Mouse (Mus musculus): ENCODE results near the gene Cngb1. TPM values are rescaled to one million over a fixed set of nuclear protein-coding genes. Genes with fewer than 3 reads are reported as not detected.
A peak's percentile ranks its signal among the peaks of the same experiment; 100 is the strongest.

Cngb1 gene
- polyA plus RNA-seq, 1 experiment from 2014 or later = 0.66 TPM

DNA sequence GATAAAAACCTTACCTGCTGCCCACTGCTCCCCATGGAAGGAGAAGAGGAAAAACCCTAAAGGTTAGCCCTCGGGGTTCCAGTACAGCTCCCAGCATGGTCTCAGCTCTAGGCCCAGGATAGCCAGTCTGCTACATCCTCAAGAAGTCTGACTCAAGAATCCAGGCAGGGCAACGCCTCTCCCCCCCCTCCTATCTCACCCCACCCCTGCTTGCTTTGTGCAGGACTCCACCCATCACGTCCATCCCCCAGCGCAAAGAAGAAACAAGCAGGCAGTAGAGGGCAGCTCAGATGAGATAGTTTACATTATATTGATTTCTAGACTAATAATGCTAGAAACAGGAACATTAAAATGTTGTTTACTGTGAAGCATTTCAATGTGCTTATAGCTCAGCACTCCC, 34.5 kb downstream of the Cngb1 start:
- 37% methylated on average over 4 of the region's 4 CpGs for WGBS
- H3K9ac ChIP-seq (ENCODE audit: low read length) = no peak overlapping the region
- no peak for ATAC-seq (replicated peaks; ENCODE audit: extremely low read depth, insufficient read depth, low FRiP score)

DNA sequence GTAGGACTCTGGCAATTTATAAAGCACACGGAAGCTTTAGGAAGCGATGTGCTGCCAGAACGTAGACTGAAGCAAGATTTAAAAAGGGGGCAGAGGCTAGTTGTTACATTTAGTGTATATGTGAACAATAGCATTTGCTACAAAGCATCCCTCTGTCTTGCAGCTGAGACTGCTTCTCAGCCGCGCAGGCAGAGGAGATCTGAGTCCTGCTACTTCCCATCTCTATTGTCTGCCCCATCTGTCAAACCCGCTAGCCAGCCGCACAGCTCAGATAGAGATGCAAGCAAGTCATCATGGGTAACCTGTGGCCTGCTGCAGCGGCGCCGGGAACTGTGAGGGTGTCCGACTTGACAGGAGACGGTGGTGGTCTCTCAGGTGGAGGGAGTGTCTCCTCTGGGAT, 35.9 kb downstream of the Cngb1 start:
- H3K4me1 ChIP-seq (ENCODE audit: control insufficient read depth, insufficient read depth, low read length) = no peaks in the 10 kb centered on the region
- no peaks in the 10 kb centered on the region for H3K27me3 ChIP-seq (ENCODE audit: control insufficient read depth, insufficient read depth, low read length)
- no peak overlapping the region for H3K9ac ChIP-seq (ENCODE audit: low read length)
- H3K4me3 ChIP-seq (ENCODE audit: low read length) = no peak overlapping the region
- no peaks in the 10 kb centered on the region for H3K36me3 ChIP-seq (ENCODE audit: control insufficient read depth, insufficient read depth)
- WGBS = 75% methylated on average over 12 of the region's 12 CpGs
- no peaks in the 10 kb centered on the region for H3K9me3 ChIP-seq (replicated peaks; ENCODE audit: control insufficient read depth, low read length)
- no peak overlapping the region for H3K27ac ChIP-seq (ENCODE audit: low read length)
- no peak for ATAC-seq (replicated peaks; ENCODE audit: extremely low read depth, insufficient read depth, low FRiP score)
- H3K4me2 ChIP-seq (ENCODE audit: low read depth, low read length) = no peak overlapping the region

More for the DNA sequence above, 34.5 kb downstream of the Cngb1 start:
- Histone ChIP-seq H3K4me3 (ENCODE audit: low read length) (no peak overlapping the region), H3K36me3 (ENCODE audit: control insufficient read depth, insufficient read depth) (no peaks in the 10 kb centered on the region), H3K27me3 (ENCODE audit: control insufficient read depth, insufficient read depth, low read length) (no peaks in the 10 kb centered on the region), H3K4me2 (ENCODE audit: low read depth, low read length) (no peak overlapping the region), H3K27ac (ENCODE audit: low read length) (no peak overlapping the region), H3K9me3 (replicated peaks; ENCODE audit: control insufficient read depth, low read length) (no peaks in the 10 kb centered on the region), H3K4me1 (ENCODE audit: control insufficient read depth, insufficient read depth, low read length) (no peaks in the 10 kb centered on the region)

DNA sequence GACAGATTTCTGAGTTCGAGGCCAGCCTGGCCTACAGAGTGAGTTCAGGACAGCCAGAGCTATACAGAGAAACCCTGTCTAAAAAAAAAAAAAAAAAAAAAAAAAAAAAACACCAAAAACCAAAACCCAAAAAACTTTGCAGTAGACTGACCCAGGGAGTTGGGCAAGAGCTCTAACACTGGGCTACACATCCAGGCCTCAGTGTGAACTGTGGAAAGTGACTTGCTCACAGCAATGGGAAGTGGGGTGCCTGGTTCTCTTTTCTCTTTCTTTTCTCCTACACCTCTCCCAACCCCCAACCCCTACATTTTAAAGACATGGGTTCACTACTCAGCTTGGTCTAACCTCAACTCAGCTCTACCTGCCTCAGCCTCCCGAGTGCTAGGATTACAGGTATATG, 44.2 kb downstream of the Cngb1 start:
- Histone ChIP-seq H3K9me3 (replicated peaks; ENCODE audit: control insufficient read depth, low read length) (no peaks in the 10 kb centered on the region), H3K27me3 (ENCODE audit: control insufficient read depth, insufficient read depth, low read length) (no peaks in the 10 kb centered on the region), H3K36me3 (ENCODE audit: control insufficient read depth, insufficient read depth) (no peaks in the 10 kb centered on the region), H3K4me3 (ENCODE audit: low read length) (no peak overlapping the region), H3K27ac (ENCODE audit: low read length) (no peak overlapping the region), H3K4me1 (ENCODE audit: control insufficient read depth, insufficient read depth, low read length) (no peaks in the 10 kb centered on the region), H3K4me2 (ENCODE audit: low read depth, low read length) (no peak overlapping the region), H3K9ac (ENCODE audit: low read length) (no peak overlapping the region)
- ATAC-seq (replicated peaks; ENCODE audit: extremely low read depth, insufficient read depth, low FRiP score) = no peak
- WGBS = 84% methylated on average over 2 of the region's 2 CpGs

DNA sequence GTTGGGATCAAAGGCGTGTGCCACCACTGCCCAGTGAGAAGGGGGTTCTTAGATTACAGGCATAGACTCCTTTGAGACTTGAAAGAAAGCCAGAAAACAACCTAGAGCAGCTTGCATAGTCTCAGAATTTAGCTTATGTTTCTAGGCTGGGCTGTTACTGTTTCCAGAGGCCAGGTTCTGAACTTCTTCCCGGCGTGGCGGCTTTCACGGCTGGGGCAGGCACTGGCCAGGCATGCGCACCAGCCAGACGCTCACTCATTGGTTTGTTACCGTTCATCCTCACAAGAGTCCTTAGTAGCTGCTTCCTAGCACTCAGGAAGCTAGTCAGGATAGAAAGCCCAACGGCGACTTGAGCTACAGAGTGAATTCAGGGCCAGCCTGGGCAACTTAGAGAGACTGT, 50.8 kb downstream of the Cngb1 start:
- H3K4me3 ChIP-seq (ENCODE audit: low read length) = no peak overlapping the region
- H3K9ac ChIP-seq (ENCODE audit: low read length) = no peak overlapping the region
- no peaks in the 10 kb centered on the region for H3K4me1 ChIP-seq (ENCODE audit: control insufficient read depth, insufficient read depth, low read length)
- 84% methylated on average over 10 of the region's 10 CpGs for WGBS
- H3K4me2 ChIP-seq (ENCODE audit: low read depth, low read length) = no peak overlapping the region
- no peaks in the 10 kb centered on the region for H3K27me3 ChIP-seq (ENCODE audit: control insufficient read depth, insufficient read depth, low read length)
- no peaks in the 10 kb centered on the region for H3K9me3 ChIP-seq (replicated peaks; ENCODE audit: control insufficient read depth, low read length)
- no peak overlapping the region for H3K27ac ChIP-seq (ENCODE audit: low read length)
- H3K36me3 ChIP-seq (ENCODE audit: control insufficient read depth, insufficient read depth) = no peaks in the 10 kb centered on the region
- ATAC-seq (replicated peaks; ENCODE audit: extremely low read depth, insufficient read depth, low FRiP score) = no peak

DNA sequence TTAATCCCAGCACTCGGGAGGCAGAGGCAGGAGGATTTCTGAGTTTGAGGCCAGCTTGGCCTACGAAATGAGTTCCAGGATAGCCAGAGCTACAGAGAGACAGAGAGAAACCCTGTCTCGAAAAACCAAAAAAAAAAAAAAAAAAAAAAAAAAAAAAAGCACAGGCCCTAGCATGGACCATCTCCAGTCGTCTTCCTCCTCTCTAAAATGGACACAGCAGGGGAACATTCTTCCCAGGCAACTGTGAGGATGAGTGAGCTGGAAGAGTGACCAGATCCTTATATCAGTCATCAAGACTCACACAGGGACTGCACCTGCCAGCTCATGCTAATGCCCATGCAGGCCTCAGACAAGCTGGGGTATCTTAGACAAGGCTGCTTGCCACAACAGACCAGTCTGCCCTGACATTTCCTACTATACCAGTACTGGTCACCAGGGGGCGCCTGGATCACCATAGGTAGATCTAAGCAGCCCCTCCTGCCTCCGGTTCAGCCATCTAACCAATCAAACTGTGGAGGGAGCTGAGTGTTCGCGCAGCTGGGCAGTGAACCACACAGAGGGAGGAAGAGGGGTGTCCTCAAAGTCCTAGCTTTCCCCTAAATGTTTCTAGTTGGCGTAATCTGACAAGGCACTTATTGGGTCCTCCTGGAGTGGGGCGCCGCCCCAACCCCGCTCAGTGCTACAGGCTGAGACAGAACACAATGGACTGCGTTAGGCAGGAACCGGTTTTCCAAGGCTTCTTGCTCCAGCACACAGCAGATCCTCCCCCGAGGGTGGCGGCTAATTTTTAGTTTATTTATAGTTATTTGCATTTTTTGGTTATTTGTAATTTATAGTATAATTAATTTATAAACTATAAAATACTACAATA, 51.6 kb downstream of the Cngb1 start:
- H3K9ac ChIP-seq (ENCODE audit: low read length) = peak overlapping the region; percentile 61
- no peaks in the 10 kb centered on the region for H3K4me1 ChIP-seq (ENCODE audit: control insufficient read depth, insufficient read depth, low read length)
- WGBS = 19% methylated on average over 16 of the region's 16 CpGs
- H3K27ac ChIP-seq (ENCODE audit: low read length) = no peak overlapping the region
- peak; percentile 93 for ATAC-seq (replicated peaks; ENCODE audit: extremely low read depth, insufficient read depth, low FRiP score)
- H3K9me3 ChIP-seq (replicated peaks; ENCODE audit: control insufficient read depth, low read length) = no peaks in the 10 kb centered on the region
- H3K4me3 ChIP-seq (ENCODE audit: low read length) = peak overlapping the region; percentile 36
- H3K4me2 ChIP-seq (ENCODE audit: low read depth, low read length) = peak overlapping the region; percentile 60
- H3K36me3 ChIP-seq (ENCODE audit: control insufficient read depth, insufficient read depth) = no peaks in the 10 kb centered on the region
- no peaks in the 10 kb centered on the region for H3K27me3 ChIP-seq (ENCODE audit: control insufficient read depth, insufficient read depth, low read length)

DNA sequence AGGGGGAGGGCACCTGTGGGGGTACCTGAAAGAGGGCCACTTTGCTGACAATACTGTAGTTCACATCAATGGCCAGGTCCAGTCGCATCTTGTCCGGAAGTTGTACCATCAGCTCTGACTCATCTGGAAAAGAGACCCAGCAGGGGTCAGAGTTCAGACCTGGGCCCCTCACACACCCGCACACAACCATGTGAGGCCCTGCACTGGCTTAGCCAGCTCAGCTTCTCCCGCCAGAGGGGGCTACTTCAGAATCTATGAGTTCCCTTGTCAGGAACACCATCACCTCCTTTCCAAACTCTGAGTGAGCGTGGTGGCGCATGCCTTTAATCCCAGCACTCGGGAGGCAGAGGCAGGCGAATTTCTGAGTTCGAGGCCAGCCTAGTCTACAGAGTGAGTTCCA, 54.3 kb downstream of the Cngb1 start:
- no peak for ATAC-seq (replicated peaks; ENCODE audit: extremely low read depth, insufficient read depth, low FRiP score)
- no peaks in the 10 kb centered on the region for H3K27me3 ChIP-seq (ENCODE audit: control insufficient read depth, insufficient read depth, low read length)
- H3K27ac ChIP-seq (ENCODE audit: low read length) = no peak overlapping the region
- WGBS = 65% methylated on average over 9 of the region's 9 CpGs
- H3K4me2 ChIP-seq (ENCODE audit: low read depth, low read length) = no peak overlapping the region
- no peaks in the 10 kb centered on the region for H3K4me1 ChIP-seq (ENCODE audit: control insufficient read depth, insufficient read depth, low read length)
- H3K9ac ChIP-seq (ENCODE audit: low read length) = no peak overlapping the region
- no peaks in the 10 kb centered on the region for H3K9me3 ChIP-seq (replicated peaks; ENCODE audit: control insufficient read depth, low read length)
- H3K4me3 ChIP-seq (ENCODE audit: low read length) = no peak overlapping the region
- no peaks in the 10 kb centered on the region for H3K36me3 ChIP-seq (ENCODE audit: control insufficient read depth, insufficient read depth)

DNA sequence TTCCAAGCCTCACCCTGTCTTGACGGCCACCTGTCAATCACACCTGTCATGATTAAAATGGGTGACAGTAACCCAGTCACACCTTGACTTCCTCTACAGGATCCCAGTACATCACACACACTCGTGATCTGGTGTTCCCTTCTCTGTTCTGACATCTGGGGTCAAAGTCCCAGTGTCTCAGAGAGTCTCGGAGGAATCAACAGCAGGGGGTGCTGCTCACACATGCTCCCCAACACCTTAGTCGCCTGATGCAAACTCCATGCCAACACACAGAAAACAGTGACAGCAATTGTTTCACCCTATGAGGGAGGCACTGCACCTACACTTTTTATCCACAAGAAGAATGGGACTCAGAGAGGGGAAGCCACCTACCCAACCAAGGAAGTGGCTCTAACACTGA, 56.5 kb downstream of the Cngb1 start:
- Histone ChIP-seq H3K9ac (ENCODE audit: low read length) (no peak overlapping the region), H3K4me3 (ENCODE audit: low read length) (no peak overlapping the region), H3K4me2 (ENCODE audit: low read depth, low read length) (no peak overlapping the region), H3K4me1 (ENCODE audit: control insufficient read depth, insufficient read depth, low read length) (peaks cover 8% of the 10 kb centered on the region), H3K27me3 (ENCODE audit: control insufficient read depth, insufficient read depth, low read length) (no peaks in the 10 kb centered on the region), H3K27ac (ENCODE audit: low read length) (no peak overlapping the region), H3K36me3 (ENCODE audit: control insufficient read depth, insufficient read depth) (no peaks in the 10 kb centered on the region), H3K9me3 (replicated peaks; ENCODE audit: control insufficient read depth, low read length) (no peaks in the 10 kb centered on the region)
- no peak for ATAC-seq (replicated peaks; ENCODE audit: extremely low read depth, insufficient read depth, low FRiP score)
- 54% methylated on average over 4 of the region's 4 CpGs for WGBS

DNA sequence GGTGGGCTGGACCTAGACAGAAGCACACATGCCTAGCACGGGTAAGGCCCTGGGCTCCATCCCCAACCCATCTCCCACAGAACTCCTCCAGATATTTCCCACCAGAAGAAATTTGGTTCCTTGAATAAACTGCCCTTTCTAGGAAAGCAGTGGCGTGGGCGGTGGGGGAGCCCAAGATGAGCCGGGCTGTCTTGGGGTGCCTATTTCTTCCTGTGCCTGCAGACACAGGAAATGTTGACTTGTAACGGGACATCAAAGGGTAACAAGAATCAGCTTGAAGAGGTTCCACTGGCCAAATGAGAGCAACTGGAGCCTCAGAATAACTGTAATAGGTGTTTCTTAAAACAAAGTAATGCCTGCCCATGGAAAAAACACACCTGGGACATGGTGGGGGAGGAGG, 59.1 kb downstream of the Cngb1 start:
- Histone ChIP-seq H3K9ac (ENCODE audit: low read length) (no peak overlapping the region), H3K4me2 (ENCODE audit: low read depth, low read length) (no peak overlapping the region), H3K27ac (ENCODE audit: low read length) (no peak overlapping the region), H3K4me1 (ENCODE audit: control insufficient read depth, insufficient read depth, low read length) (peaks cover 20% of the 10 kb centered on the region), H3K4me3 (ENCODE audit: low read length) (no peak overlapping the region), H3K27me3 (ENCODE audit: control insufficient read depth, insufficient read depth, low read length) (no peaks in the 10 kb centered on the region), H3K9me3 (replicated peaks; ENCODE audit: control insufficient read depth, low read length) (no peaks in the 10 kb centered on the region), H3K36me3 (ENCODE audit: control insufficient read depth, insufficient read depth) (no peaks in the 10 kb centered on the region)
- WGBS = 78% methylated on average over 5 of the region's 5 CpGs
- ATAC-seq (replicated peaks; ENCODE audit: extremely low read depth, insufficient read depth, low FRiP score) = no peak

DNA sequence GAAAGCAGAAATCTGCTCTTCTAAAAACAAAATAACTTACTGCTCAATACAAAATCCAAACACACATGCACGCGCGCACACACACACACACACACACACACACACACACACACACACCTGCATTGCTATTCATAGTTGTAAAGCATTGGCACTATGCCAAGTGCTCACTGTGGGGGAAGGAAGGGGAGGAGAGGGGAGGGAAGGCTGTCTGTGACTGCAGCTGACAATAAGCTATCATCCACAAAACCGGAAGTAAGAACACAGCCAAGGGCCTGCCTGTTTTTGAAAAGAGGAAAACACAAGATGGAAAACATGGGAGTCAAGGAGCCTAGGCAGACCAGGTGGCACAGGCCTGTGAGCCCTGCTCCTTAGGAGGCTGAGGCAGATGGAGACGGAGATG, 61.2 kb downstream of the Cngb1 start:
- WGBS = 35% methylated on average over 5 of the region's 5 CpGs
- peak; percentile 75 for ATAC-seq (replicated peaks; ENCODE audit: extremely low read depth, insufficient read depth, low FRiP score)
- H3K27ac ChIP-seq (ENCODE audit: low read length) = peak overlapping the region; percentile 64
- no peaks in the 10 kb centered on the region for H3K27me3 ChIP-seq (ENCODE audit: control insufficient read depth, insufficient read depth, low read length)
- no peaks in the 10 kb centered on the region for H3K9me3 ChIP-seq (replicated peaks; ENCODE audit: control insufficient read depth, low read length)
- H3K9ac ChIP-seq (ENCODE audit: low read length) = no peak overlapping the region
- peaks cover 20% of the 10 kb centered on the region for H3K4me1 ChIP-seq (ENCODE audit: control insufficient read depth, insufficient read depth, low read length)
- no peaks in the 10 kb centered on the region for H3K36me3 ChIP-seq (ENCODE audit: control insufficient read depth, insufficient read depth)
- H3K4me3 ChIP-seq (ENCODE audit: low read length) = no peak overlapping the region
- H3K4me2 ChIP-seq (ENCODE audit: low read depth, low read length) = no peak overlapping the region

All from heart, embryonic 16.5 days (tissue).